Mouse (Mus musculus): ENCODE measurements around the gene Heatr6. TPM values are rescaled to one million over a fixed set of nuclear protein-coding genes. Genes with fewer than 3 reads are reported as not detected.

Heatr6 gene
- total and polyA plus RNA-seq, 2 experiments from 2014 or later, result 22.2 to 29.5 TPM

DNA sequence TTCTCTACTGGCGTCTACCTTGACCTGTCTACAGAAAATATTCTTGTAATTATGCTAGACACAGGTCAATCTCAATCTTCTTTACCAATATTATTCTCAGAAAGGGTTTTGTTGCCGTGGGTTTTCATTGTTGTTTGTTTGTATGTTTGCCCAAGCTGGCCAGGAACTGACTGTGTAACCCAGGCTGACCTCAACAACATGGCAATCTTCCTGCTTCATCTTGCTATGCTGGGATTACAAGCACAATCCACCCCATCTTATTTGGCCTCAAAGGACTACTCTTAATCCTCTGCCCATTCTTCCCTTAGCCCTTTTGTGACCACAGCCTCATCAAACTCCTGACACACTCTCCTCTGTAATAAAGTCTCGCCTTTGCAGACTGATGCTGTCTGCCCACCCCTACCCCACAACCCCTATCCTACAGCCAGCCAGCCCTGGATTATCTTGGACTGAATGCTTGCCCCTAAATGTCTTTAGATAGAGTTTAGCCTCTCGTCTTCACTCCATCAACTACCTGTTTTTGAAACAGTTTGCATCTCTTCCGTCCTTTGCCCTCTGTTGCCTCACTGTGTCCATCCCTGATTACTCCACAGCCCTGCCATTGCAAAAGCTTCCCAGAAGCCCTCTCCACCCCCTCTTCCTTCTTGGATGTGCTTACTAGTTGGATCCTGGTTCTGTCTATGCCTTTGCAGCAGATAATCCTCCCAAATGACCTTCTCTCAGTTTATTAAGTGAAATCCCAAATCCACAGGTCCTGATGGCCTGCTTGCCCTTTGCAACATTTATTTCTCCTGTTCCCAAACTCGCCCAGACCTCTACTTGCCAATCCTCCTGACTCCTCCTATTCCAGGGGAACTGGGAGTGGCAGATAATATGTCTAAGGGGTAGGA lies 5.9 kb upstream of the Heatr6 start:
- Histone ChIP-seq H3K4me1 (ENCODE audit: insufficient read depth) (no peaks in the 10 kb centered on the region), H3K4me2 (ENCODE audit: low read depth) (no peak overlapping the region), H3K27me3 (ENCODE audit: insufficient read depth, low read length) (peaks cover 21% of the 10 kb centered on the region), H3K9me3 (ENCODE audit: low read length) (no peaks in the 10 kb centered on the region), H3K36me3 (ENCODE audit: insufficient read depth) (no peaks in the 10 kb centered on the region), H3K9ac (no peak overlapping the region), H3K4me3 (ENCODE audit: low read depth, low read length) (no peak overlapping the region), H3K27ac (ENCODE audit: low read depth, low read length) (no peak overlapping the region)
- no peak for TF ChIP-seq CTCF (IDR thresholded peaks at IDR 0.05; ENCODE audit: low read depth)
- 67% methylated on average over 6 of the region's 6 CpGs for WGBS
- ATAC-seq (no peak), DNase-seq (no peak)

DNA sequence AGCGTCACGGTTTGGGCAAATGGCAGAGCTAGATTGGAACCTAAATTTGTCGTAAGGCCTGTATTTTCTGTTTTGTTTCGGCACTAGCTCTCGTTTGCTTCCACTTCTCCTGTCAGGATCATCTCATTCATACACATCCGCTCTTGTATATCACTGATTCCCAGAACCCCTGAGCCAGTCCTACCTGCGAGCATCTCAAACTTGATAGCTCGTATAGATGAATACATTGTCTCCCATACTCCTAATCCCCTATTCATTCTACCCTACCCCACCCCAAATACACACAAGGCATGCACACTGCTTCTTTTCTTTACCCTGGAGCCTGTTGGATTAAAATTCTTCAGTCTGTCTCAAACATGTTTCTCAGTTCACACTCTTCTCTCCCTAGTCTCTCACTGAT lies 731 bp downstream of the Heatr6 start:
- no peak for TF ChIP-seq CTCF (IDR thresholded peaks at IDR 0.05; ENCODE audit: low read depth)
- peak overlapping the region; percentile 68 for H3K4me2 ChIP-seq (ENCODE audit: low read depth)
- peaks cover 12% of the 10 kb centered on the region; the same call in 1 of the 2 replicates for H3K4me1 ChIP-seq (ENCODE audit: insufficient read depth)
- H3K36me3 ChIP-seq (ENCODE audit: insufficient read depth), result peaks cover 30% of the 10 kb centered on the region
- peaks cover 5% of the 10 kb centered on the region for H3K27me3 ChIP-seq (ENCODE audit: insufficient read depth, low read length)
- 1% methylated on average over 8 of the region's 8 CpGs for WGBS
- H3K9me3 ChIP-seq (ENCODE audit: low read length), result no peaks in the 10 kb centered on the region
- peak overlapping the region; percentile 79 for H3K4me3 ChIP-seq (ENCODE audit: low read depth, low read length)
- peak overlapping the region; percentile 89 for H3K9ac ChIP-seq
- DNase-seq (no peak), ATAC-seq (no peak)
- H3K27ac ChIP-seq (ENCODE audit: low read depth, low read length), result peak overlapping the region; percentile 97

DNA sequence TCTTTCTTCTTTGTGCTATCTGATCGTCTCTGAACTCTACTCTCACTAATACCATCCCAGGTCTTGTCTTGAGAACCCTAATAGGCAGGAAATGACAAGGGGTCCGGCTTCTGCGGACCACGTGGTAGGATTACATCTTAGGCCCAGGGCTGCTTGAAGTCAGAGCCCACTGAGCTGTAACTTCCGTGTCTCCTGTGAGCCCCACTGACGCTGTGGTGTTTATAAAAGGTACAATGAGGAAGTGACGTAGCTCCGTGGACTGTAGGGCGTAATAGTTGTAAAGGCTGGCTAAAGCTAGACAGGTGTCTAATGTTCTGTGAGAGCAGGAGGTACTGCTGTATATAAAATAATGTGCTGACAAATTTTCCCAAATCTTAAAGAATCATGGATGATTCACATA lies 13.8 kb downstream of the Heatr6 start:
- Histone ChIP-seq H3K9ac (no peak overlapping the region), H3K36me3 (ENCODE audit: insufficient read depth) (peaks cover 96% of the 10 kb centered on the region), H3K27ac (ENCODE audit: low read depth, low read length) (no peak overlapping the region), H3K4me1 (ENCODE audit: insufficient read depth) (no peaks in the 10 kb centered on the region), H3K4me2 (ENCODE audit: low read depth) (no peak overlapping the region), H3K9me3 (ENCODE audit: low read length) (no peaks in the 10 kb centered on the region), H3K4me3 (ENCODE audit: low read depth, low read length) (no peak overlapping the region), H3K27me3 (ENCODE audit: insufficient read depth, low read length) (no peaks in the 10 kb centered on the region)
- 92% methylated on average over 9 of the region's 9 CpGs for WGBS
- ATAC-seq, result no peak
- DNase-seq, result no peak
- no peak for TF ChIP-seq CTCF (IDR thresholded peaks at IDR 0.05; ENCODE audit: low read depth)

DNA sequence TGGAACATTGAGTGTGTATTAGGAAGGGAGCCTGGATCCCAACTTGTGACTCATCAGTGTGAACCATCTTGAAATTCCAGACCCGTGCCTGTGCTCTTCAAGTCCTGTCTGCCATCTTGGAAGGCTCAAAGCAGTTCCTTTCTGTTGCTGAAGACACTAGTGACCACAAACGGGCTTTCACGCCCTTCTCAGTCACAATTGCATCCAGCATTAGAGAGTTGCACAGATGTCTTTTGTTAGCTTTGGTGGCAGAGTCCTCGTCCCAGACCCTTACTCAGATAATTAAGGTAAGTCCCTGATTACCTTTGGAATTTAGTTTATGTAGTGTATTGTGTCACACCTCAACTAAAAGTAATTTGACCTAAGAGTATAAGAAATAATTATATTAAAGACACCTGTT lies 15.5 kb downstream of the Heatr6 start:
- no peak for DNase-seq
- ATAC-seq, result no peak
- no peak overlapping the region for H3K9ac ChIP-seq
- H3K27me3 ChIP-seq (ENCODE audit: insufficient read depth, low read length), result no peaks in the 10 kb centered on the region
- H3K4me3 ChIP-seq (ENCODE audit: low read depth, low read length), result no peak overlapping the region
- no peak overlapping the region for H3K27ac ChIP-seq (ENCODE audit: low read depth, low read length)
- H3K4me1 ChIP-seq (ENCODE audit: insufficient read depth), result no peaks in the 10 kb centered on the region
- peaks cover 96% of the 10 kb centered on the region for H3K36me3 ChIP-seq (ENCODE audit: insufficient read depth)
- 90% methylated on average over 4 of the region's 4 CpGs for WGBS
- no peaks in the 10 kb centered on the region for H3K9me3 ChIP-seq (ENCODE audit: low read length)
- no peak for TF ChIP-seq CTCF (IDR thresholded peaks at IDR 0.05; ENCODE audit: low read depth)
- H3K4me2 ChIP-seq (ENCODE audit: low read depth), result no peak overlapping the region

DNA sequence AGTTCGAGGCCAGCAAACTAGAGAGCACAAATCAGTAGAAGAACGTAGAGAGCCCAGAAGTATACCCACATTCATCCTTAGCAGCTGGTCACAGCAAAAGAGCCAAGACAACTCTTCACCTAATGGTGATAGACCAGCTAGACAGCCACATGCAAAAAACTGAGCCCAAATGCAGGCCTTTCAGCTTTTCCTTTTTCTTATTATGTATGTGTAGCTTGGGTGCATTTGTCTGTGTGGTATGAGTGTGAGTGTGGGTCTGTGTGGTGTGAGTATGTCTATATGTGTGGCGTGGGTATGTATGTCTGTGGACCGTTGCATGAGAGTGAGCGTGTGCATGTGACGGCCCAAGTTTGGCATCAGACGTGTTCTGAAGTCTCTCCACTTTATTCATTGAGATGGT lies 17.5 kb downstream of the Heatr6 start:
- H3K27me3 ChIP-seq (ENCODE audit: insufficient read depth, low read length), result no peaks in the 10 kb centered on the region
- no peaks in the 10 kb centered on the region for H3K4me1 ChIP-seq (ENCODE audit: insufficient read depth)
- H3K36me3 ChIP-seq (ENCODE audit: insufficient read depth), result peaks cover 96% of the 10 kb centered on the region
- DNase-seq (no peak), ATAC-seq (no peak)
- no peak overlapping the region for H3K4me3 ChIP-seq (ENCODE audit: low read depth, low read length)
- H3K9ac ChIP-seq, result no peak overlapping the region
- no peak overlapping the region for H3K27ac ChIP-seq (ENCODE audit: low read depth, low read length)
- no peaks in the 10 kb centered on the region for H3K9me3 ChIP-seq (ENCODE audit: low read length)
- 97% methylated on average over 7 of the region's 7 CpGs for WGBS
- no peak overlapping the region for H3K4me2 ChIP-seq (ENCODE audit: low read depth)
- no peak for TF ChIP-seq CTCF (IDR thresholded peaks at IDR 0.05; ENCODE audit: low read depth)

DNA sequence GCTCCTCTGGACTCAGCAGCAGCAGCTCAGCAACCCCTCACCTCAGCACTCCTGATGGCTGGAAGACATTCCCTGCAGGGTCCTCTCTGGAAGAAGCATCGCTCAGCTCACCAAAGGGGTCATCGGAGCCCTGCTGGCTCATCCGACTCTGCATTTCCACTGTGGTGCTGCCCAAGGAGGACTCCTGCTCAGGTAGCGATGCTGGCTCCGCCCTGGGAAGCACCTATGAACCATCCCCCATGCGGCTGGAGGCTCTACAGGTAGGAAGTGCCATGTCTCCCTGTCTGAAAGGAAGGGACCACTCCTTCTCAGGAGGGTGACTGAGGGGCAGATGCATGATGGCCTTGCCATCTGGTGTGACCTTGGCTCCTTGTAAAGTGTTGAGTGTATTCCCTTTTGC lies 18.8 kb downstream of the Heatr6 start:
- Histone ChIP-seq H3K9ac (no peak overlapping the region), H3K4me2 (ENCODE audit: low read depth) (no peak overlapping the region), H3K9me3 (ENCODE audit: low read length) (no peaks in the 10 kb centered on the region), H3K4me3 (ENCODE audit: low read depth, low read length) (no peak overlapping the region), H3K27ac (ENCODE audit: low read depth, low read length) (no peak overlapping the region), H3K4me1 (ENCODE audit: insufficient read depth) (no peaks in the 10 kb centered on the region), H3K27me3 (ENCODE audit: insufficient read depth, low read length) (no peaks in the 10 kb centered on the region), H3K36me3 (ENCODE audit: insufficient read depth) (peaks cover 96% of the 10 kb centered on the region)
- DNase-seq (no peak), ATAC-seq (no peak)
- WGBS, result 98% methylated on average over 6 of the region's 6 CpGs
- no peak for TF ChIP-seq CTCF (IDR thresholded peaks at IDR 0.05; ENCODE audit: low read depth)

DNA sequence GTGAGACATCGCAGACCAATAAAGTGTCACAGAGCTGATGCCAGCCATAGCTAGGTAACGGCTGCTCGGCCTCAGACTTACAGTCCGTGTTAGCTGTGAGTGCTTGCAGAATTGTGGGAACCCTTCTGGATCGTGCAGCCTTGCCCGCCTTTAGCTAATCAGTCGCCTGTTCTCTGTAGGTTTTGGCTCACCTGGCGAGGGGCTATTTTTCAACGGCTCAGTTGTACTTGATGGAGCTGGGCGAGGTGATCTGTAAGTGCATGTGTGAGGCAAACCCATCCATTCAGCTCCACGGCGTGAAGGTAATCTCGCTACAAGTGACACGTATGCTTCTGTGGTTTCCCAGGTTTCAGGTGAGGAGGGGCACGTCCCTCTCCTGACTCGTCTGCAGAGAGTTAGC lies 20.2 kb downstream of the Heatr6 start:
- WGBS, result 96% methylated on average over 16 of the region's 16 CpGs
- no peak overlapping the region for H3K27ac ChIP-seq (ENCODE audit: low read depth, low read length)
- TF ChIP-seq CTCF (IDR thresholded peaks at IDR 0.05; ENCODE audit: low read depth), result no peak
- H3K9me3 ChIP-seq (ENCODE audit: low read length), result no peaks in the 10 kb centered on the region
- H3K4me2 ChIP-seq (ENCODE audit: low read depth), result no peak overlapping the region
- peaks cover 94% of the 10 kb centered on the region for H3K36me3 ChIP-seq (ENCODE audit: insufficient read depth)
- no peak overlapping the region for H3K4me3 ChIP-seq (ENCODE audit: low read depth, low read length)
- ATAC-seq (no peak), DNase-seq (no peak)
- no peaks in the 10 kb centered on the region for H3K27me3 ChIP-seq (ENCODE audit: insufficient read depth, low read length)
- no peak overlapping the region for H3K9ac ChIP-seq
- H3K4me1 ChIP-seq (ENCODE audit: insufficient read depth), result no peaks in the 10 kb centered on the region
